Mouse (Mus musculus) lung, adult 2 months (tissue): ENCODE data around the gene Cdh6.

Experiments
- CTCF ChIP-seq: fragments of 200-500 bp; IDR thresholded peaks from 2 replicates; pipeline ENCODE4 v1.5.1; 2011; ENCODE audit warnings: mild to moderate bottlenecking, low read length, control low read depth; ENCODE audit not compliant: insufficient read depth
- POLR2A ChIP-seq: fragments of 200-500 bp; IDR thresholded peaks from 2 replicates; pipeline ENCODE4 v1.6.1; 2011; ENCODE audit warnings: low read depth, mild to moderate bottlenecking, control low read depth, low read length, borderline replicate concordance; ENCODE audit errors: extremely low read depth

DNA sequence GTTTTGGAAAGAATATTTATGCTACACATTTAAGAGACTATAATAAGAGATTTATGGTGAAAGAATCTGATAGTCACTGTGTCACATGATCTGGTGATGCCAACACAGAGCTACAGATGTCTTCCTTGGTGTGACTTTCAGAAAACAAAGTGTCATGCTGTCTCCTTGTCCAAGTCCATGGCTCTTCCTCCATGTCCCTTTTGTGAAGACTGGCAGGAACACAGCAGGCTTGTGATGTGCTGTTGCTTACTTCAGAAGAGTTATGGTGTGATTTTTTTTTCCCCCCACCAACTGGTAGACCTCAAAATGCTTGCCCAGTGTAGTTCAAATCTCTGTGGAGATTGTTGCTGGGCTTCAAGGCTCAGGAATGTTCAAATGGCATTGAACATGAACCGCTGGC lies 43.7 kb upstream of the Cdh6 start:
- TF ChIP-seq POLR2A, result no peak
- no peak for TF ChIP-seq CTCF
